Mouse (Mus musculus): ENCODE results near the gene Ch25h. TPM values are rescaled to one million over a fixed set of nuclear protein-coding genes. Genes with fewer than 3 reads are reported as not detected.

Gene Ch25h
- polyA plus RNA-seq, 1 experiment from 2014 or later = 0.55 TPM

- 84% methylated on average over 1 of the region's 1 CpGs for WGBS
- Histone ChIP-seq H3K9ac (no peak overlapping the region), H3K4me3 (replicated peaks; ENCODE audit: low read length) (no peak overlapping the region), H3K4me1 (replicated peaks; ENCODE audit: control insufficient read depth, insufficient read depth, low read length) (no peaks in the 10 kb centered on the region), H3K36me3 (replicated peaks; ENCODE audit: control insufficient read depth, insufficient read depth) (no peaks in the 10 kb centered on the region), H3K4me2 (replicated peaks) (no peak overlapping the region), H3K27me3 (ENCODE audit: control insufficient read depth, insufficient read depth, low read length) (no peaks in the 10 kb centered on the region), H3K9me3 (ENCODE audit: control insufficient read depth, low read length) (no peaks in the 10 kb centered on the region), H3K27ac (no peak overlapping the region)
- ATAC-seq (ENCODE audit: low FRiP score) (no peak), DNase-seq (ENCODE audit: low spot score) (no peak)
Observed at GRCm38 (mm10) chr19:34448851-34449250, 26.1 kb downstream of the Ch25h start.

- no peak overlapping the region for H3K4me3 ChIP-seq (replicated peaks; ENCODE audit: low read length)
- H3K9me3 ChIP-seq (ENCODE audit: control insufficient read depth, low read length) = no peaks in the 10 kb centered on the region
- no peak for ATAC-seq (ENCODE audit: low FRiP score)
- no peaks in the 10 kb centered on the region for H3K27me3 ChIP-seq (ENCODE audit: control insufficient read depth, insufficient read depth, low read length)
- H3K4me1 ChIP-seq (replicated peaks; ENCODE audit: control insufficient read depth, insufficient read depth, low read length) = no peaks in the 10 kb centered on the region
- H3K36me3 ChIP-seq (replicated peaks; ENCODE audit: control insufficient read depth, insufficient read depth) = no peaks in the 10 kb centered on the region
- WGBS = 82% methylated on average over 4 of the region's 4 CpGs
- no peak overlapping the region for H3K4me2 ChIP-seq (replicated peaks)
- H3K27ac ChIP-seq = no peak overlapping the region
- no peak overlapping the region for H3K9ac ChIP-seq
- no peak for DNase-seq (ENCODE audit: low spot score)
Observed at GRCm38 (mm10) chr19:34445410-34446012, 29.5 kb downstream of the Ch25h start.

- Histone ChIP-seq H3K4me3 (replicated peaks; ENCODE audit: low read length) (no peak overlapping the region), H3K27ac (no peak overlapping the region), H3K9ac (no peak overlapping the region), H3K4me1 (replicated peaks; ENCODE audit: control insufficient read depth, insufficient read depth, low read length) (no peaks in the 10 kb centered on the region), H3K4me2 (replicated peaks) (no peak overlapping the region), H3K9me3 (ENCODE audit: control insufficient read depth, low read length) (no peaks in the 10 kb centered on the region), H3K36me3 (replicated peaks; ENCODE audit: control insufficient read depth, insufficient read depth) (no peaks in the 10 kb centered on the region), H3K27me3 (ENCODE audit: control insufficient read depth, insufficient read depth, low read length) (no peaks in the 10 kb centered on the region)
- DNase-seq (ENCODE audit: low spot score) (no peak), ATAC-seq (ENCODE audit: low FRiP score) (no peak)
- WGBS = 91% methylated on average over 3 of the region's 3 CpGs
Observed at GRCm38 (mm10) chr19:34444785-34445184, 30.2 kb downstream of the Ch25h start.

- Histone ChIP-seq H3K27me3 (ENCODE audit: control insufficient read depth, insufficient read depth, low read length) (no peaks in the 10 kb centered on the region), H3K9ac (no peak overlapping the region), H3K4me1 (replicated peaks; ENCODE audit: control insufficient read depth, insufficient read depth, low read length) (no peaks in the 10 kb centered on the region), H3K9me3 (ENCODE audit: control insufficient read depth, low read length) (no peaks in the 10 kb centered on the region), H3K4me3 (replicated peaks; ENCODE audit: low read length) (no peak overlapping the region), H3K4me2 (replicated peaks) (no peak overlapping the region), H3K27ac (no peak overlapping the region), H3K36me3 (replicated peaks; ENCODE audit: control insufficient read depth, insufficient read depth) (no peaks in the 10 kb centered on the region)
- ATAC-seq (ENCODE audit: low FRiP score) (no peak), DNase-seq (ENCODE audit: low spot score) (no peak)
- 82% methylated on average over 2 of the region's 2 CpGs for whole genome bisulfite sequencing
Observed at GRCm38 (mm10) chr19:34441979-34442378, 33.0 kb downstream of the Ch25h start.

- Histone ChIP-seq H3K36me3 (replicated peaks; ENCODE audit: control insufficient read depth, insufficient read depth) (no peaks in the 10 kb centered on the region), H3K4me3 (replicated peaks; ENCODE audit: low read length) (no peak overlapping the region), H3K27me3 (ENCODE audit: control insufficient read depth, insufficient read depth, low read length) (no peaks in the 10 kb centered on the region), H3K27ac (no peak overlapping the region), H3K9ac (no peak overlapping the region), H3K4me2 (replicated peaks) (no peak overlapping the region), H3K4me1 (replicated peaks; ENCODE audit: control insufficient read depth, insufficient read depth, low read length) (no peaks in the 10 kb centered on the region), H3K9me3 (ENCODE audit: control insufficient read depth, low read length) (no peaks in the 10 kb centered on the region)
- 61% methylated on average over 5 of the region's 5 CpGs for WGBS
- DNase-seq (ENCODE audit: low spot score) (peak; percentile 28), ATAC-seq (ENCODE audit: low FRiP score) (no peak)
Observed at GRCm38 (mm10) chr19:34435197-34435611, 39.8 kb downstream of the Ch25h start.

GRCm38 (mm10) chr19:34431314-34431713 lies 43.6 kb downstream of the Ch25h start:
- ATAC-seq (ENCODE audit: low FRiP score) = no peak
- H3K9me3 ChIP-seq (ENCODE audit: control insufficient read depth, low read length) = no peaks in the 10 kb centered on the region

GRCm38 (mm10) chr19:34423783-34424335 lies 51.1 kb downstream of the Ch25h start:
- WGBS = 94% methylated on average over 4 of the region's 4 CpGs
- Histone ChIP-seq H3K27ac (no peak overlapping the region), H3K9me3 (ENCODE audit: control insufficient read depth, low read length) (no peaks in the 10 kb centered on the region), H3K36me3 (replicated peaks; ENCODE audit: control insufficient read depth, insufficient read depth) (no peaks in the 10 kb centered on the region), H3K27me3 (ENCODE audit: control insufficient read depth, insufficient read depth, low read length) (no peaks in the 10 kb centered on the region), H3K4me1 (replicated peaks; ENCODE audit: control insufficient read depth, insufficient read depth, low read length) (no peaks in the 10 kb centered on the region), H3K9ac (no peak overlapping the region), H3K4me2 (replicated peaks) (no peak overlapping the region), H3K4me3 (replicated peaks; ENCODE audit: low read length) (no peak overlapping the region)
- DNase-seq (ENCODE audit: low spot score) = no peak
- ATAC-seq (ENCODE audit: low FRiP score) = no peak

More at GRCm38 (mm10) chr19:34431314-34431713, 43.6 kb downstream of the Ch25h start:
- Histone ChIP-seq H3K4me2 (replicated peaks) (no peak overlapping the region), H3K9ac (no peak overlapping the region), H3K36me3 (replicated peaks; ENCODE audit: control insufficient read depth, insufficient read depth) (no peaks in the 10 kb centered on the region), H3K27me3 (ENCODE audit: control insufficient read depth, insufficient read depth, low read length) (no peaks in the 10 kb centered on the region), H3K27ac (no peak overlapping the region), H3K4me3 (replicated peaks; ENCODE audit: low read length) (no peak overlapping the region), H3K4me1 (replicated peaks; ENCODE audit: control insufficient read depth, insufficient read depth, low read length) (no peaks in the 10 kb centered on the region)
- 85% methylated on average over 3 of the region's 3 CpGs for WGBS
- no peak for DNase-seq (ENCODE audit: low spot score)

Other genes with a start within 250 kb of the Ch25h start
- gene Acta2, start 219.6 kb downstream of the Ch25h start, polyA plus RNA-seq (2014; fragmentation: Nextera tagmentation; extraction: Ambion mirVana) = 19.5 and 22.2 TPM in 2 replicates
- gene Fas, start 184.5 kb downstream of the Ch25h start, polyA plus RNA-seq (2014; fragmentation: Nextera tagmentation; extraction: Ambion mirVana) = 1.3 and 1.5 TPM in 2 replicates
- 28.6 and 30.3 TPM in 2 replicates for gene Lipa, start 52.3 kb upstream of the Ch25h start, polyA plus RNA-seq (2014; fragmentation: Nextera tagmentation; extraction: Ambion mirVana)
- 5.8 and 8.1 TPM in 2 replicates for gene Ifit2, start 75.5 kb upstream of the Ch25h start, polyA plus RNA-seq (2014; fragmentation: Nextera tagmentation; extraction: Ambion mirVana)
- gene Ifit3, start 108.4 kb upstream of the Ch25h start, polyA plus RNA-seq (2014; fragmentation: Nextera tagmentation; extraction: Ambion mirVana) = 0.80 and 1.1 TPM in 2 replicates
- gene Ifit1bl1, start 126.8 kb upstream of the Ch25h start, polyA plus RNA-seq (2014; fragmentation: Nextera tagmentation; extraction: Ambion mirVana) = 1.4 and 1.7 TPM in 2 replicates
- 0.21 and 0.52 TPM in 2 replicates for gene Ifit3b, start 132.8 kb upstream of the Ch25h start, polyA plus RNA-seq (2014; fragmentation: Nextera tagmentation; extraction: Ambion mirVana)
- 0.07 and 0.44 TPM in 2 replicates for gene Ifit1bl2, start 165.6 kb upstream of the Ch25h start, polyA plus RNA-seq (2014; fragmentation: Nextera tagmentation; extraction: Ambion mirVana)
- 0.13 and 0.54 TPM in 2 replicates for gene Ifit1, start 165.7 kb upstream of the Ch25h start, polyA plus RNA-seq (2014; fragmentation: Nextera tagmentation; extraction: Ambion mirVana)

Measured in hindbrain, embryonic 14.5 days (tissue).